Mouse (Mus musculus) ovary, postnatal 36 days (tissue): Measurements from ENCODE around the gene Pnpla1.

Source experiments
- DNase-seq: peaks from one replicate; pipeline ENCODE4 v3.0.0; 2022; ENCODE audit warnings: low spot score, mixed read lengths

The Pnpla1 gene

GRCm38 (mm10) chr17:28883941-28884516 is 25.8 kb downstream of the Pnpla1 start:
- no peak for DNase-seq

- DNase-seq = no peak
These were observed 27.0 kb downstream of the Pnpla1 start for GRCm38 (mm10) chr17:28885231-28885630.

DNA sequence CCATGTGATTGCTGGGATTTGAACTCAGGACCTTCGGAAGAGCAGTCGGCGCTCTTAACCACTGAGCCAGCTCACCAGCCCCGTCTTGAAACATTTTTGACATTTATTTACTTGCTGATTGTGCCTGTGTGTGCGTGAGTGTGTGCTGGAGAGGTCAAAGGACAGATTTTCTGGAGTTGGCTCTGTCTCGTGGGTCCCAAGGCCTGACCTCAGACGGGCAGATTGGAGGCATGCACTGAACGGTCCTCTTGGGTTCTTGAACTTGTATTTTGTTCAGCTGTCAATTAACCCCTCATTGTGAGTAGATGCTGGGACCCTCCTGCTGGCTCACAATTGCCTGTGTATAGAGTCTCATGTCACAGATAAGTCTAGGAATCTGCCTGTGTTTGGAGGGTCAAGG is 28.1 kb downstream of the Pnpla1 start:
- DNase-seq = no peak

- no peak for DNase-seq
These were observed 36.0 kb downstream of the Pnpla1 start for GRCm38 (mm10) chr17:28894050-28894767.

GRCm38 (mm10) chr17:28895217-28895875 is 37.1 kb downstream of the Pnpla1 start:
- no peak for DNase-seq

DNA sequence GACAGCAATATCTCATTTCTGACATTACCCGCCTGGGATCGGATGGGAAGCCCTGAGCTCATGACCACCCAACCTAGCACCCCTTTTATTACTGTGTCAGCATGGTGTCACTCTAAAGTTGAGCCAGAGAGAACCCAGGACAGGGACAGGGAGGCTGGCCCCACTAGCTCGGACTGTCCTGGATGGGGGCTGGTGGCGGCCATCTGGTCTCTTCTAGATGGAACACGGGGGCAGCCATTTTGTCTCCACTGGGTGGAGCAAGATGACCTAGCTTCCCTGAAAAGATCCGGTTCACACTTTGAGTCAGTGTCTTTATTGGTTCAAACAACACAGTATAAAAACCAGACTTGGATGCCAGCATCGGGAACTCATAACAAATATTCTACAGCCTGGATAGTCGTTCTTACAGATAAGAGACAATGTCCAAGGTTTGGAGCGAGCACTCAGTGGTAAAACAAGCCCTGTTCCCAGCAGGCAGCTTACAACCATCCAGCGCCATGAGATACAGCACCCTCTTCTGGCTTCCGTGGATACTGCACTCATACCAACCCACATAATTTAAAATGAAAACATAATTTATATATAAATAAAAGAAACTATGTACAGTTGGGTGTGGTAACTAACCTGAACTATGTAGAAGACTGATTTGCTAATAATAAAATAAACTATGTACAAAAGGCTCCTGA is 38.0 kb downstream of the Pnpla1 start:
- no peak for DNase-seq

DNA sequence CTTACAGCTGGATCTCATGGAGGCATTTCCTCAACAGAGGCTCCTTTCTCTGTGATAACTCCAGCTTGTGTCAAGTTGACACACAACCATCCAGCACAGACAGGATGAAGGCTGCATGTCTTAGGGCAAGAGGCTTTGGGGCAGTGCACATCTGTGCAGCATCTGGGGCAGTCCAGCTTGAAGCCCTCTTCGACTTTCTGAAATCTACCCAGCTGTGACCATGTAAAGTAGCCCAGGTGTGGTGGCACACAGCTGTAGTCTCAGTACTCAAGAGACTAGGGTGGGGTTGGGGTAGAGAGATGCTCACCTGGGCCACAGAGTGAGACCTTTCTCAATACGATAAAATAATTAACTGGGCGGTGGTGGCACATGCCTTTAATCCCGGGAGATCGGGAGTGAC is 39.6 kb downstream of the Pnpla1 start:
- no peak for DNase-seq

GRCm38 (mm10) chr17:28898249-28898648 is 40.0 kb downstream of the Pnpla1 start:
- no peak for DNase-seq

GRCm38 (mm10) chr17:28899427-28899826 is 41.2 kb downstream of the Pnpla1 start:
- DNase-seq = no peak

- no peak for DNase-seq
These were observed 43.3 kb downstream of the Pnpla1 start for GRCm38 (mm10) chr17:28901559-28901958.

- peak; percentile 61 for DNase-seq
These were observed 46.5 kb downstream of the Pnpla1 start for GRCm38 (mm10) chr17:28904546-28905376.

DNA sequence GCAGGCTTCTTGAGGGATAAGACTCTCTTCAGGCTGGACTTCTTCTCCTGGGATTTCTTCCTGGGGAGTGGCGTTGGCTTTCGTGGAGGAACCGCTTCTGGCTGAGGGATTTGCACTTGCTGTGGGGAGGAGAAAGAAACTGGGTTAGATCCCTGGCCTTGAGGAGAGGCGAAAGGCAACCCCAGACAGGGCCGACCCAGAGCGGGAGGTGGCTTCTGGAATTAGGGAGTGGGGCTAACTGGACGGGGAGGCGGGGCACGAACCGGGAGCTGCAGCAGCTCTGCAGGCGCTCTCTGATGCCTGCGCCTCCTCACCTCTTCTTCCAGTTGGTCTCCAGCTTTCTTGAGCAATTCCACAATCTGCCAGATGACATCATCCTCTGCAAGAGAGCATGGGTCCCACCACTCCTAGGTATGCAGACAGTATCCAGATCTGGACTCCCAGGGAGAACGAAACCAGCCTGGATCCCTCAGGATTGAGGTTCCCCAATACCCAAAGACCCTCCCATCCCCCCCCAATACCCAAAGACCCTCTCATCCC is 47.2 kb downstream of the Pnpla1 start:
- no peak for DNase-seq

DNA sequence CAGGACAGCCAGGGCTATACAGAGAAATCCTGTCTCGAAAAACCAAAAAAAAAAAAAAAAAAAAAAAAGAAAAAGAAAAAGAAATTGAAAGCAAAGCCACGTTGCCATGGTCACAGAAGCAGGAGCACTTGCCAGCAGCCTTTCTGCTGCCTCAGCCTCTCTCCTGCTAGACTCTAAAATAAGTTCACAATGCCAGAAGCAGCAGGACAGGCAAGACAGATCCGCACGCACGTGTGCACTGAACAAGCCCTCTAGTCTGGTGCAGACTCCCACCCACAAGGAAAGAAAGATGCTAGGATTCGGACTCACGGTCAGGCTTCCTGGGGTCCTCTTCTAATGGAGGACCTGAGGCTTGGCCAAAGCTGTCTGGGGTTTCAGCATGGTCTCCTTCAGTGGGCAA is 49.7 kb downstream of the Pnpla1 start:
- no peak for DNase-seq

GRCm38 (mm10) chr17:28909252-28909941 is 51.2 kb downstream of the Pnpla1 start:
- peak; percentile 60 for DNase-seq

- no peak for DNase-seq
These were observed 51.9 kb downstream of the Pnpla1 start for GRCm38 (mm10) chr17:28910139-28910538.

- no peak for DNase-seq
These were observed 55.0 kb downstream of the Pnpla1 start for GRCm38 (mm10) chr17:28913200-28913599.

DNA sequence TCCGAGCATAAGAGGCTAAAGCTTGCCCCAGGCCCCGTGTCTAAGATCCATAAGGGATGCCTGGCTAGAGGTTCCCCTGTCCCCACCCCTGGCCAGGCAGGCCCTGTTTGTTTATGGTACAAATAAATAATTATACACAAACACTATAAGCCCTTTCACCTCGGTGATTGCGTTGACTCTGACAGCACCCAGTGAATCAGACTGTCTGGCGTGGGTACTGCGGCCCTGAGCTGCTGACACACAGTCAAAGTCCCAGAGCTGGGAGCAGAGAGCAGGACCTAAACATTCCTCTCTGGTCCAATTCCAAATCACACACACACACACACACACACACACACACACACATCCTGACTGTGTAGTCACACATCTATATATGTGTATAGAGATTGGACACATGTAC is 55.7 kb downstream of the Pnpla1 start:
- DNase-seq = no peak

GRCm38 (mm10) chr17:28915060-28915628 is 56.9 kb downstream of the Pnpla1 start, which contains the start of gene 4930539E08Rik:
TSS of gene 4930539E08Rik (minus strand) at chr17:28915324.
- no peak for DNase-seq

- DNase-seq = no peak
These were observed 58.3 kb downstream of the Pnpla1 start for GRCm38 (mm10) chr17:28916520-28916919.

- DNase-seq = peak; percentile 37
These were observed 62.9 kb downstream of the Pnpla1 start for GRCm38 (mm10) chr17:28921086-28921485.
